Mouse (Mus musculus): ENCODE data around the gene Capns1. TPM values are rescaled to one million over a fixed set of nuclear protein-coding genes. Genes with fewer than 3 reads are reported as not detected.

Capns1 gene
- polyA plus RNA-seq, 1 experiment from 2014 or later = 56.8 TPM

Other genes starting within 250 kb of the Capns1 start
- gene Zfp74, start 244.7 kb downstream of the Capns1 start, polyA plus RNA-seq (2014; fragmentation: Nextera tagmentation; extraction: Ambion mirVana) = 10.0 and 13.7 TPM in 2 replicates
- gene Zfp568, start 214.9 kb downstream of the Capns1 start, polyA plus RNA-seq (2014; fragmentation: Nextera tagmentation; extraction: Ambion mirVana) = 19.5 and 20.0 TPM in 2 replicates
- gene Zfp14, start 147.4 kb downstream of the Capns1 start, polyA plus RNA-seq (2014; fragmentation: Nextera tagmentation; extraction: Ambion mirVana) = 4.6 and 5.8 TPM in 2 replicates
- gene Zfp82, start 125.9 kb downstream of the Capns1 start, polyA plus RNA-seq (2014; fragmentation: Nextera tagmentation; extraction: Ambion mirVana) = 3.4 and 4.2 TPM in 2 replicates
- 3.6 and 4.8 TPM in 2 replicates for gene Gm26920, start 108.4 kb downstream of the Capns1 start, polyA plus RNA-seq (2014; fragmentation: Nextera tagmentation; extraction: Ambion mirVana)
- gene Zfp566, start 108.3 kb downstream of the Capns1 start, polyA plus RNA-seq (2014; fragmentation: Nextera tagmentation; extraction: Ambion mirVana) = 17.5 and 18.4 TPM in 2 replicates
- gene Zfp260, start 104.0 kb downstream of the Capns1 start, polyA plus RNA-seq (2014; fragmentation: Nextera tagmentation; extraction: Ambion mirVana) = 152 and 161 TPM in 2 replicates
- gene Zfp382, start 76.9 kb downstream of the Capns1 start, polyA plus RNA-seq (2014; fragmentation: Nextera tagmentation; extraction: Ambion mirVana) = 5.9 and 6.2 TPM in 2 replicates
- 19.8 and 23.0 TPM in 2 replicates for gene Zfp146, start 29.1 kb downstream of the Capns1 start, polyA plus RNA-seq (2014; fragmentation: Nextera tagmentation; extraction: Ambion mirVana)
- 2.4 and 3.0 TPM in 2 replicates for gene Cox7a1, start 14.7 kb downstream of the Capns1 start, polyA plus RNA-seq (2014; fragmentation: Nextera tagmentation; extraction: Ambion mirVana)
- gene Polr2i, start 33.1 kb upstream of the Capns1 start, polyA plus RNA-seq (2014; fragmentation: Nextera tagmentation; extraction: Ambion mirVana) = 166 and 177 TPM in 2 replicates
- gene Tbcb, start 33.5 kb upstream of the Capns1 start, polyA plus RNA-seq (2014; fragmentation: Nextera tagmentation; extraction: Ambion mirVana) = 245 and 256 TPM in 2 replicates
- gene Ovol3, start 36.9 kb upstream of the Capns1 start, polyA plus RNA-seq (2014; fragmentation: Nextera tagmentation; extraction: Ambion mirVana) = not detected in 2 replicates
- 0.28 and 0.31 TPM in 2 replicates for gene Thap8, start 81.3 kb upstream of the Capns1 start, polyA plus RNA-seq (2014; fragmentation: Nextera tagmentation; extraction: Ambion mirVana)
- 5.2 and 9.3 TPM in 2 replicates for gene Wdr62, start 81.6 kb upstream of the Capns1 start, polyA plus RNA-seq (2014; fragmentation: Nextera tagmentation; extraction: Ambion mirVana)
- 52.5 and 70.5 TPM in 2 replicates for gene Clip3, start 92.9 kb upstream of the Capns1 start, polyA plus RNA-seq (2014; fragmentation: Nextera tagmentation; extraction: Ambion mirVana)
- gene Alkbh6, start 109.9 kb upstream of the Capns1 start, polyA plus RNA-seq (2014; fragmentation: Nextera tagmentation; extraction: Ambion mirVana) = 80.7 and 92.0 TPM in 2 replicates
- gene Syne4, start 116.0 kb upstream of the Capns1 start, polyA plus RNA-seq (2014; fragmentation: Nextera tagmentation; extraction: Ambion mirVana) = 34.5 and 44.5 TPM in 2 replicates
- gene E130208F15Rik, start 122.9 kb upstream of the Capns1 start, polyA plus RNA-seq (2014; fragmentation: Nextera tagmentation; extraction: Ambion mirVana) = 1.4 TPM in 1 of 2 replicates, not detected in the other
- gene Sdhaf1, start 125.1 kb upstream of the Capns1 start, polyA plus RNA-seq (2014; fragmentation: Nextera tagmentation; extraction: Ambion mirVana) = 24.4 and 25.0 TPM in 2 replicates
- gene Lrfn3, start 164.0 kb upstream of the Capns1 start, polyA plus RNA-seq (2014; fragmentation: Nextera tagmentation; extraction: Ambion mirVana) = 4.5 and 5.1 TPM in 2 replicates
- 16.9 and 17.9 TPM in 2 replicates for gene Tyrobp, start 214.9 kb upstream of the Capns1 start, polyA plus RNA-seq (2014; fragmentation: Nextera tagmentation; extraction: Ambion mirVana)
- gene Hcst, start 221.0 kb upstream of the Capns1 start, polyA plus RNA-seq (2014; fragmentation: Nextera tagmentation; extraction: Ambion mirVana) = 0.72 TPM in 1 of 2 replicates, not detected in the other
- 1.6 TPM in 2 replicates for gene Nfkbid, start 222.9 kb upstream of the Capns1 start, polyA plus RNA-seq (2014; fragmentation: Nextera tagmentation; extraction: Ambion mirVana)
- 40.2 and 45.4 TPM in 2 replicates for gene Aplp1, start 246.7 kb upstream of the Capns1 start, polyA plus RNA-seq (2014; fragmentation: Nextera tagmentation; extraction: Ambion mirVana)